Mouse (Mus musculus) kidney, postnatal 25 days (tissue): ENCODE data around the gene Pvalb.
A peak's percentile ranks its signal among the peaks of the same experiment; 100 is the strongest.

Experiments
- DNase-seq, 2 experiments: peaks; one replicate each; pipeline ENCODE4 v3.0.0; 2021; ENCODE audit warnings: mixed read lengths in 2 of 2

Gene Pvalb

GRCm38 (mm10) chr15:78157824-78158223 is 48.4 kb downstream of the Pvalb start:
- no peak for DNase-seq

DNA sequence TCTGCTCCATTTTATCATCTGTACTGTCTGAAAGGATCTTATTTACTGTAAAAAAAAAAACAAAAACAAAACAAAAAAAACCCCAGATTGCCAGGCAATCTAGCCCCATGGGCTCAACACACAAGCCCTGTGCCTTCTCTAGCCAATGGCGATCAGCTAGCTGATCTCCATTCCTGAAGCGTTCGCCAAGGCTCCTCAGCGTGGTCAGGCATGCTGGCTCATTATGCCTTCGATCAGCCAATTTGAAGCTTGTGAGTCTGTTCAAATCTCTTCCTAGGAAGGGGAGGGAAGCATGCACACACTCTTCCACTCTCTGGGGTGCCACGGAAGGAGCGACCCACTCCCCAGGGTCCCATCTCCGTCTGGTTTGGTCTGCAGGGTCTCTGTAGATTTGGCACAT is 48.9 kb downstream of the Pvalb start:
- no peak for DNase-seq

- DNase-seq: no peak
These were observed 50.8 kb downstream of the Pvalb start for GRCm38 (mm10) chr15:78155421-78155820.

GRCm38 (mm10) chr15:78153045-78153775 is 53.0 kb downstream of the Pvalb start:
- peak; percentile 50 to 77 for DNase-seq

DNA sequence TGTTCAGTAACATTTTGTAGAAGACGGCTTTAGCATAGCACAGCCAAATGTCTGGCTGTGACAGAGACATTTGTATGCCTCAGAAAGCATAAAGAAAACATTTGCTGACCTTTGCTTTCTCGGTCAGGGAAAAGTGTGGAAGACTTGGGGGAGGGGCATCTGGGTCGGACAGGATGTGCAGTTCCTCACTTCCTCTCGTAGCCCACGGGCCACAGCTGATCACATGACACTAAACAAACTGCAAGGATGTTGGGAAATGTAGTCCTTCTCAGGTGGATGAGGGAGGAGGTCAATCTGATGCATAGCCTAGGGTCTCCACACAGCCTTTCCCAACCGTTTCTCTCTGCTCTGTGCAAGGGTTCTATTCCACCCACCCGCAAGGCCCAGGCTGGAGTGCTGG is 57.6 kb downstream of the Pvalb start:
- no peak for DNase-seq
